In the genomic region with DNA sequence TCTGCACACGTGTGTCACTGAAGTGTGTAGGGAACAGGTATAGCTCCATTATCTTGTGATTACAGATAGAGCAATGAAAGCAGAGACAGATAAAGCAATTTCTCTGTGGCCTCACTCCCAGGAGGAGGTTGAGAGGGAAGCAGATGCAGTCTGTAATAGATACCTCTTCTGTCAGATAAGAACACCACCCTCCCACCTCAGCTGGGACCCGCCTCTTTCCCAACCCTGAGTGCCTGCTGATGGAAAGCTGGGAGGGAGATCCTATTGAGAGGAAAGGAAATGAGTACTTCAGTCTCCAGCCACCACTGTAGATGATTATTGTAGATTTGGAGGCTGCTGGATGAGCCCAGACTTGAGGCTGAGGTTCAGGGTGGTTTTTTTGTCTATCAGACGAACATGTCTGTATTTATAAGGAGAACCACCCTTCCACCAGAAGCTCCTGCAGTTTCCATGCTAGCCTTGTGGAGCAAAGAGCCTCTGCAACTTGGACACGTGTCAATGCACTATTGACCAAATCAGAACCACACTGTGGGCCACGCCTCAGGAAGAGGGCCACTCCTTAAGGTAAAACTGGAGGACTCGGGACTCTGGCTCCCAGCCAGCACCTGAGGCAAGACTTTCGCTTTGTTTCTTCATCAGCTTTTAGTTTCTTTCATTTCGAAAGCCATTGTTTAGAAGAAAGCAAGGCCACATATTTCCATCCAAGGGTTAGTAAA, we compare ENCODE assay signal across 9 mouse cellular contexts. TPM values are rescaled to one million over a fixed set of nuclear protein-coding genes. Genes with fewer than 3 reads are reported as not detected.
DNase-seq lines count a peak whose midpoint lies in the region; ATAC-seq lines count a peak whose summit lies in the region.
"Had no signal": no experiment of that assay in that cellular context is flagged by ENCODE, and none has a peak within 500 bp of the region (broad histone marks: within the 10 kb centered on the region; RNA-seq: fewer than 3 reads in every experiment).

No protein-coding gene starts in this region.

- no peak overlapping the region for H3K27ac ChIP-seq in neural tube, embryonic 14.5 days (ENCODE audit: low read depth, low read length)
- no peak overlapping the region for H3K27ac ChIP-seq in neural tube, embryonic 15.5 days (replicated peaks)

- no peaks in the 10 kb centered on the region for H3K4me1 ChIP-seq in neural tube, embryonic 14.5 days (ENCODE audit: control insufficient read depth, insufficient read depth, low read length)
- no peaks in the 10 kb centered on the region for H3K4me1 ChIP-seq in neural tube, embryonic 15.5 days

- H3K36me3 ChIP-seq in neural tube, embryonic 14.5 days (ENCODE audit: control insufficient read depth, insufficient read depth, low read length), result no peaks in the 10 kb centered on the region
- H3K36me3 ChIP-seq in neural tube, embryonic 15.5 days, result no peaks in the 10 kb centered on the region

- peak; percentile 6 to 31 for DNase-seq in adrenal gland, postnatal 36 days
- peak; percentile 89 for DNase-seq in large intestine, adult 2 months (ENCODE audit: low read depth, low spot score)
- peak; percentile 75 for DNase-seq in urinary bladder, postnatal 14 days (ENCODE audit: low spot score)
- DNase-seq in liver, result no peak
- DNase-seq in retina, embryonic 14.5 days (ENCODE audit: low spot score), result no peak

- H3K9me3 ChIP-seq in neural tube, embryonic 14.5 days (ENCODE audit: control insufficient read depth, low read length), result no peaks in the 10 kb centered on the region
- H3K9me3 ChIP-seq in neural tube, embryonic 15.5 days (replicated peaks), result no peaks in the 10 kb centered on the region

- H3K4me2 ChIP-seq in neural tube, embryonic 14.5 days (ENCODE audit: low read depth, low read length), result no peak overlapping the region
- no peak overlapping the region for H3K4me2 ChIP-seq in neural tube, embryonic 15.5 days

- H3K4me3 ChIP-seq in neural tube, embryonic 14.5 days (ENCODE audit: low read depth, low read length), result no peak overlapping the region
- no peak overlapping the region for H3K4me3 ChIP-seq in neural tube, embryonic 15.5 days (replicated peaks)
- H3K4me3 ChIP-seq: erythroblast, embryonic 14.5 days had no signal

- ATAC-seq in neural tube, embryonic 14.5 days (ENCODE audit: low read depth), result peak; percentile 49; the same call in 1 of the 2 replicates
- no peak for ATAC-seq in neural tube, embryonic 15.5 days (ENCODE audit: low FRiP score)
- ATAC-seq: inflammation-experienced regulatory T-cells, adult 6 months had no signal

- H3K27me3 ChIP-seq in neural tube, embryonic 14.5 days (ENCODE audit: control insufficient read depth, insufficient read depth, low read length), result no peaks in the 10 kb centered on the region
- no peaks in the 10 kb centered on the region for H3K27me3 ChIP-seq in neural tube, embryonic 15.5 days (replicated peaks)

- no peak overlapping the region for H3K9ac ChIP-seq in neural tube, embryonic 14.5 days (replicated peaks; ENCODE audit: low read depth, low read length)
- no peak overlapping the region for H3K9ac ChIP-seq in neural tube, embryonic 15.5 days (replicated peaks)

- 82% methylated on average over 8 of the region's 8 CpGs for WGBS in neural tube, embryonic 14.5 days
- WGBS in neural tube, embryonic 15.5 days, result 83% methylated on average over 8 of the region's 8 CpGs
- WGBS in large intestine, adult 2 months, result 24% methylated on average over 8 of the region's 8 CpGs

RNA-seq across cellular contexts. Expression of a gene that starts 55.3 kb away (rescaled TPM):
- polyA plus RNA-seq in neural tube, embryonic 14.5 days (2014; fragmentation: Nextera tagmentation; extraction: Ambion mirVana), result 42.2 and 53.1 TPM in 2 replicates
- polyA plus RNA-seq in neural tube, embryonic 15.5 days (2015; fragmentation: Nextera tagmentation; extraction: Ambion mirVana), result 33.9 and 40.9 TPM in 2 replicates
- total RNA-seq in adrenal gland, postnatal 36 days (2021), result 10 to 100 TPM; 24.0 to 43.9 TPM
- polyA plus RNA-seq in large intestine, adult 2 months (2012; rRNA removed), result 24.1 and 31.1 TPM in 2 replicates

Comparison
In these comparisons a context has a peak if more than half of its experiments do, and no peak if none do; other contexts are left out.
1. DNase-seq: peak in adrenal gland, postnatal 36 days (2 of 2), large intestine, adult 2 months (single experiment) and urinary bladder, postnatal 14 days (single experiment); none in liver (single experiment) and retina, embryonic 14.5 days (single experiment).